Mouse (Mus musculus) G1E (cell line): ENCODE measurements at regions not wholly inside any gene's neighbourhood (a gene's known extent, or its start where the extent isn't known, plus 50 kb on each side); places are given as distances from the start of the nearest gene placed in this dataset.

Source experiments
- CTCF ChIP-seq: IDR thresholded peaks from 2 replicates; pipeline ENCODE4 v1.5.1; 2012; ENCODE audit warnings: low read depth, low read length, inconsistent platforms, mixed read lengths
- GATA1 ChIP-seq: IDR thresholded peaks from 2 replicates; pipeline ENCODE4 v1.6.1; 2012; ENCODE audit warnings: borderline replicate concordance, low read length, inconsistent platforms, mixed read lengths
- POLR2AphosphoS5 ChIP-seq: IDR thresholded peaks from 2 replicates; pipeline ENCODE4 v1.6.1; 2012; ENCODE audit warnings: low read depth, low read length, inconsistent platforms; ENCODE audit not compliant: insufficient replicate concordance
- TAL1 ChIP-seq: conservative IDR thresholded peaks from 2 replicates; pipeline ENCODE4 v1.6.1; 2012; ENCODE audit warnings: low read depth, low read length, inconsistent platforms, mixed read lengths

GRCm38 (mm10) chr1:35390371-35390770, 540.6 kb downstream of the Plekhb2 start:
- TF ChIP-seq GATA1, result no peak
- TF ChIP-seq CTCF, result no peak
- TF ChIP-seq POLR2AphosphoS5, result no peak
- no peak for TF ChIP-seq TAL1
